Mouse (Mus musculus): Measurements from ENCODE around the gene Otud1.

- TF ChIP-seq EP300 (IDR thresholded peaks at IDR 0.05; ENCODE audit: low read depth) (no peak), CTCF (IDR thresholded peaks at IDR 0.05; ENCODE audit: low read depth) (no peak)
Measured at GRCm38 (mm10) chr2:19704272-19704671, 46.7 kb downstream of the Otud1 start.
